Mouse (Mus musculus): ENCODE results near the gene Pde2a. TPM values are rescaled to one million over a fixed set of nuclear protein-coding genes. Genes with fewer than 3 reads are reported as not detected.

Pde2a gene
- 100 to 1,000 TPM; 300 to 318 TPM for total RNA-seq (2021)
- long read RNA-seq, experiment 1, full-length matches to known transcripts: 80 of 170 reads
- long read RNA-seq, experiment 1, partial matches to known transcripts: 53 of 170 reads
- long read RNA-seq, experiment 1, other reads (novel, unspliced or antisense): 37 of 170 reads
- long read RNA-seq, experiment 2, full-length matches to known transcripts: 154 of 290 reads
- long read RNA-seq, experiment 2, partial matches to known transcripts: 91 of 290 reads
- long read RNA-seq, experiment 2, other reads (novel, unspliced or antisense): 45 of 290 reads

DNA sequence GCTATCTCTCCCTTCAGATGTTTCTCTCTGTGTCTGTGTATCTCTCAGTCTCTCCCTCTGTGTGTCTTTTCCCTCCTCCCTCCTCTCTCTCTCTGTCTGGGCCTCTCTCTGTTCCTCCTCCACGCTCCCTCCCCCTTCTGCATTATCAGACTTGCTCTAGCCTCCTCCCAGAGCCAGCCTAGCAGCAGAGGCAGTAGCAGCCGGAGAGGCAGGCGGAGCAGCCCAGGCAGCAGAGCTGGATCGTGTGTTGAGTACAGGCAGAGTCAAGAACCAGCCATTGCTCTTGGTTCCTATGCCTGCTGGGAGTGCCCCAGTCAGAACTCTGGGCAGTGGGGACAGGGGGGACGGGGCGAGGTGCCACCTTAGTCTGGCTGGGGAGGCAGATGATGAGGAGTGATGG is at the start of gene Pde2a:
Gene Pde2a, plus strand, starts transcription at position 163 of the 400 bp plus-strand sequence.
- DNase-seq (ENCODE audit: low spot score in 2 of 2): peak; percentile 82 to 90
- Histone ChIP-seq H3K4me3 (peak within 1 kb of the TSS; percentile 69), H3K27ac (peak within 1 kb of the TSS; percentile 95)
- TF ChIP-seq CTCF (conservative IDR thresholded peaks at IDR 0.05): no peak

DNA sequence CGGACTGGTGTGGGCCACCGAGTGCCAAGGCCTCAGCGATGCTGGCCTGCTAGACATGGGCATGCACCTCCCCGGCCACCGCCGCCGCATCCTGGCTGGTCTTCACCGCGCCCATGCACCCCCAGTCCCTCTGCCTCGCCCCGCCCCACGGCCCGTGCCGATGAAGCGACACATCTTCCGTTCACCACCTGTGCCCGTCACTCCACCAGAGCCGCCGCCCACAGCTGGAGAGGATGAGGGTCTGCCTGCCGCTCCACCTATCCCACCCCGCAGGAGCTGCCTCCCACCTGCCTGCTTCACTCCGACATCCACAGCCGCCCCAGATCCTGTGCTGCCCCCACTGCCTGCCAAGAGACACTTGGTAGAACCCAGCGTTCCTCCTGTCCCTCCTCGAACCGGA is 48.4 kb upstream of the Pde2a start:
- TF ChIP-seq CTCF (conservative IDR thresholded peaks at IDR 0.05): no peak
- H3K4me3 ChIP-seq: no peak overlapping the region
- DNase-seq (ENCODE audit: low spot score in 2 of 2): no peak
- no peak overlapping the region for H3K27ac ChIP-seq

DNA sequence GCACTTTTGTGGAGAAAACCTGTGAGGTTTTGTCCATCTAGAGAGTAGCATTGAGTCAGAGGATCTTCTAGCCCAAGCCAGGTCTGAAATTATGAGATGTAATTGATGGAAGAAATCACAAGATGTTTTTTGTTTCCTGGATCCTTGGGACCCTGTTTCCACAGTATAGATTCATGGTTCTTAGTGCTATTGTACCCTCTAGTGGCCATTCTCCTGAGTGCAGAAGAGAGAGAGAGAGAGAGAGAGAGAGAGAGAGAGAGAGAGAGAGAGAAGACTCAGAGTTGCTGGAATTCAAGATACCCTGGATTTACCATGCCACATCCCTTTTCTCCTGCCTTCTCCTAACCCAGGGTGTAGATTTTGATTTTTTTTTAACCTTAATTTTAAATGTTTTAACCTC is 47.3 kb upstream of the Pde2a start:
- DNase-seq (ENCODE audit: low spot score in 2 of 2): peak; percentile 35 to 68
- Histone ChIP-seq H3K4me3 (no peak overlapping the region), H3K27ac (no peak overlapping the region)
- TF ChIP-seq CTCF (conservative IDR thresholded peaks at IDR 0.05): peak; percentile 80

DNA sequence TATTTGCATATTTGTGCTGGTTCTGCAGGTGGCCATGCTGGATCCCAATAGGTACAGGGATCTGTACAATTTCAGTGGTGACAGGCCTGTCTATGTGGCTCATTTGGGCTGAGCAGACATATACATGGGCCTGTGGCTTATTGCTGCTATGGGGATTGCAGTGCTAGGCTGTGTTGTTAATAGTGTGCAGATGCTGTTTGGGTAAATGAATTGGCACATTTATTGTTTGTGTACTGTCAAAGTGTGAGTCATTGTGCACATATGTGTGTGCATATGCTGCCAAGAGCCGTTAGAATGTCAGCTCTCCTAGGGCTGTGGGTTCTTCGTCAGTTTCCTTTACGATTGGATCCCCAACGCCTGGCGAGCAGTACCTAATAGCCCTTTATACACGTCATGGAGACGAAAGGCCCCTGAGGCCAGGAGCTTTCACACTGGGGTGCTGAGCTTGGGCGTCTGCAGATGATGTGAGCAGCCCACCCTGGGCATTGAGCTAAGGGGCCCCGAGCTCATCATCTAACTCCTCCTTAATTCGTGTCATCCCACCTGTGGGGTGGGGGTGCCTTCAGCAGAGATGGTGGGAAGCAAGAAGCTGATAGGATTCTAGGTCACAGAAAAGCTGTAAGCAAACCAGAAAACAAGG is 44.7 kb upstream of the Pde2a start:
- peak; percentile 26 to 36 for DNase-seq (ENCODE audit: low spot score in 2 of 2)
- Histone ChIP-seq H3K27ac (no peak overlapping the region), H3K4me3 (no peak overlapping the region)
- TF ChIP-seq CTCF (conservative IDR thresholded peaks at IDR 0.05): no peak

DNA sequence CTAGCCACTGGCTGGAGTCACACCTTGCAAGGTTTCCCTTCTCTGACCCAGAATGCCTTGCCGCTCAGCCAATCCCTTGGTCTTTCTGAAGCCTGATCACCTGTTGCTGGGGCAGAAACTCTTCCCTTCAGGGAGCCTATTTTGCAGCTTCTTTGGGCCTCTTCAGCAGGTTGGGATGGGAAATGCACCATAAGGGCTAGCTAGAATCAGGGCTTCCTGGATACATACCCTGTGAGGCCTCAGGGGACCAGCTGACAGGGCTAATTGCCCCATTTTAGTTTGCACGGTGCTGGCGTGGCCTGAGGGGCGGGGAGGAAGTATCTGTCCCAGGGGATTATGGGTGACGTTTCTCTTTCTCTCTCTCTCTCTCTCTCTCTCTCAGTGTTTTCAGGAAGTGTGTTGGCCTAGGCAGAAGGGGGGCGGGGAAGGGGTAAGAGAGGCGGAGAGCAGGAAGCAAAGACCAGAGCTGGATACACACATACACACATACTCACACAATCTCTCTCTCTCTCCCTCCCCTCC is 43.7 kb upstream of the Pde2a start:
- no peak for DNase-seq (ENCODE audit: low spot score in 2 of 2)
- Histone ChIP-seq H3K27ac (peak overlapping the region; percentile 59), H3K4me3 (no peak overlapping the region)
- no peak for TF ChIP-seq CTCF (conservative IDR thresholded peaks at IDR 0.05)

DNA sequence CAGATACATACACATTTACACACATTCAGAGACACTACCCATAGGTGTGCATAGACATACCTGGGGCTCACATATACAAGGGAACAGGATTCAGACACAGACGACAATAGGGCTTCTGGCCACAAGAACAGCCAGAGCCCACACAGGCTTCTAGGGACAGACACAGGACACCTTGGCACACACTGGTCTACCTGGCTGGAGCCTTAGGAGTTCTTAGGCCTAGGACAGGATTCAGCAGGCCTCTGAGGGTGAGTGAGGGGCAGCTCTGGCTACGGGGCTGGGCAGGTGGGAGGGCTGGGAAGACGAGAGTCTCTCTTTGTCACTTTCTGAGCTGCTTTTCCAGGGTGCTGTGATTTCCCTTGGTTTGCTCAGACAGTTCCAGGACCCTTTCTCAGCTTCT is 43.2 kb upstream of the Pde2a start:
- no peak for TF ChIP-seq CTCF (conservative IDR thresholded peaks at IDR 0.05)
- DNase-seq (ENCODE audit: low spot score in 2 of 2): no peak
- peak overlapping the region; percentile 59 for H3K27ac ChIP-seq
- H3K4me3 ChIP-seq: peak overlapping the region; percentile 18; the same call in 1 of the 2 replicates

DNA sequence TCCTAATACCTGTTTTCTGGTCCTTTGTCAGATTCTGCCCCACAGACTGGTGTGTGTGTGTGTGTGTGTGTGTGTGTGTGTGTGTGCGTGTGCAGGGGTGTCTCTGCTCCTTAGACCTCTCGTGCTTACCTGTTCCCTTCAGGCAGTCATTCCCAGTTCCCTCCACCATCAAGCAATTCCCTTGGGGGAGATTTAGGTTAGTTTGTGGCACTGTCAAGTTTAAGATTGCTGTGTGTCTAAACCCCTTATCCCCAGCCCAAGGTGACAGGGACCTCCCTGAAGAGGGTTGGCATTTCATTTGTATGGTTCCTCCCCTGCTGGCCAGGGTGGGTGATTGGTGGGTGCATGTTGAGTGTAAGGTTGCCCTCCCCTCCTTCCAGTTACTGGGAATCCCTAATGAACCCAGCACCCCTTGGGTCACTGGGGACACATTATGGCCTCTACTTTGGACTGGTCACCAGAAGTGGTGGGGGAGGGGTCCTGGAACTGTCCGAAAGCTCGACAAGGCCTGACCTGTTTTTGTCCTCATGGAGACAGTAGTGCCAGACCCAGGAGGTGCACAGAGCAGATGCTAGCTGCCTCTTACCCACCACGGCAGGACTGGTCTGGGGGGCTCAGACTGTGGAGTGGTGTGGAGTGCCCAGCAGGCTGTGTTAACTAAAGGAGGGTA is 42.6 kb upstream of the Pde2a start:
- no peak overlapping the region for H3K27ac ChIP-seq
- TF ChIP-seq CTCF (conservative IDR thresholded peaks at IDR 0.05): no peak
- H3K4me3 ChIP-seq: no peak overlapping the region
- no peak for DNase-seq (ENCODE audit: low spot score in 2 of 2)

DNA sequence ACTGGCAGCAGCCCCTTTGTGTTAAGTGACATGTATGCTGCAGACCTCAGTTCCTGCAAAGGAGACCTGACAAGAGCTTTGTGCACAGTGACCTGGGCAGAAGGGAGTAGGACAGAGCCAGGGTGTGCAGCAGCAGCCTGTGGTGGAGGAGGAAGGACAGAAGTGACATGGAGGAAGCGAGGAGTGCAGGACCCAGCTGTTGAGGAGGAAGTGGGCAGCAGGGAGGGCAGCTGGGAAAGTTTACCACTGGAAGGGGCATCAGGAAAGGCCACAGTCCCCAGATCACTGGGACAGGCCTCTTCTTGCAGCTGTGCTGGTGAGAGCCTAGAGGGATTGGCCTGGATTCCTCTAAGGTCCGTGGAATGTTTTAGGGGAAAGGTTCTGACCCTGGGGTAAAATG is 41.8 kb upstream of the Pde2a start:
- no peak for DNase-seq (ENCODE audit: low spot score in 2 of 2)
- H3K27ac ChIP-seq: no peak overlapping the region
- no peak for TF ChIP-seq CTCF (conservative IDR thresholded peaks at IDR 0.05)
- no peak overlapping the region for H3K4me3 ChIP-seq

DNA sequence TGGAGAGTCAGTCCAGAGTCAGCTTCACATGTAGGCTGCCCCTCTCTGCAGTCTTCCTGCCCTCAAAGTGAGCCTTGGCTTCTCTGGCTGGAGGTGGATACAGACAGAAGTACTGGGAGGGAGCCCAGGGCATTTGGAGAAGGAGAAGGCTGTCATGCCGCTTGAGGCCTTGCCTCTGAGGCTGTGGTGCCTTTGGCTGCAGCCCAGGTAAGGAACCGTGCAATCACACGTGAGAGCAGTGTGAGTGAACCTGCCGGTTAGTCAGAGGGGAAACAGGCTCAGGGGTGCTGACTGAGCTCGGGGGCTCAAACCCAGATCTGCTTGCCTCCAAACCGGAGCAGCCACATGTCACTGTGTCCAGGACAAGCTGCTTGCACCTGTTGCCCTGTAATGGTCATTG is 40.0 kb upstream of the Pde2a start:
- Histone ChIP-seq H3K27ac (no peak overlapping the region), H3K4me3 (no peak overlapping the region)
- TF ChIP-seq CTCF (conservative IDR thresholded peaks at IDR 0.05): no peak
- no peak for DNase-seq (ENCODE audit: low spot score in 2 of 2)

DNA sequence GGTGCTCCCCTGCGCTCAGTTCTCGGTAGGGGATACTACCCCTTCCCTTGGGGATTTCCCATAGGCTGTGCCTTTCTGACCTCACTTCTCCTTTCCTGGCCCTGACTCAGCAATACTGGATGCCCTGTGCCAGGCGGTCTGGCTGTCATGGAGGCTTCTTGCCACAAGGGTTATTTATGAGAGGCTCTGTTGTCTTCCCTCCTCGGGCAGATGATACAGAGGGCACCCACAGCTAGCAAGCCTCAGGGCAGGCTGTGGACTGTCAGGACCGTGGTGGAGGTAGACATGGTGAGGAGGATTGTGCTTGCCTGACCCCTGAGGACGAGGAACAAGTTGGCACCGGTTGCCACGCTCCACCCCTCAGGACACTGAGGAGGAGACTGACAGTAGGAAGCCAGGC is 39.1 kb upstream of the Pde2a start:
- DNase-seq (ENCODE audit: low spot score in 2 of 2): no peak
- peak; percentile 60 for TF ChIP-seq CTCF (conservative IDR thresholded peaks at IDR 0.05)
- no peak overlapping the region for H3K4me3 ChIP-seq
- H3K27ac ChIP-seq: peak overlapping the region; percentile 53

DNA sequence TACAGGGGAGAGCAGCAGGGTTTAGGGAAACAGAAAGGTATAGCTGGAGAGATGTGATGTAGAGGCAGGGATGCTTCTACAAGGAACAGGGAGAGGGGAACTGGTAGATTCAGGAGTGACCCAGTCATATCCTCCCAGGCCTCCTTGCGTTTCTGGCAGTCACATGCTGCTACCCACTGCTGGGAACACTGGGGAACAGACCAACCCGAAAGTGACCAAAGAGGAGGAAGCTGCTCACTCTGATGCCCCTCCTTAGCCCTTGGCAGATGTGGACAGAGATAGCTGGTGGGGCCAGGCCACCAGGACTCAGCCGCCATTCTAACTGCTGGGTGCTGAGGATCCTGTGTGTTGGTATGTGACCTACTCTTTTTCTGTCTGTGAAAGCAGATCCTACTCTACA is 37.7 kb upstream of the Pde2a start:
- TF ChIP-seq CTCF (conservative IDR thresholded peaks at IDR 0.05): no peak
- Histone ChIP-seq H3K4me3 (no peak overlapping the region), H3K27ac (0 out of 2 replicates have a peak overlapping the region, but pooled peaks have one; percentile 10)
- DNase-seq (ENCODE audit: low spot score in 2 of 2): no peak

DNA sequence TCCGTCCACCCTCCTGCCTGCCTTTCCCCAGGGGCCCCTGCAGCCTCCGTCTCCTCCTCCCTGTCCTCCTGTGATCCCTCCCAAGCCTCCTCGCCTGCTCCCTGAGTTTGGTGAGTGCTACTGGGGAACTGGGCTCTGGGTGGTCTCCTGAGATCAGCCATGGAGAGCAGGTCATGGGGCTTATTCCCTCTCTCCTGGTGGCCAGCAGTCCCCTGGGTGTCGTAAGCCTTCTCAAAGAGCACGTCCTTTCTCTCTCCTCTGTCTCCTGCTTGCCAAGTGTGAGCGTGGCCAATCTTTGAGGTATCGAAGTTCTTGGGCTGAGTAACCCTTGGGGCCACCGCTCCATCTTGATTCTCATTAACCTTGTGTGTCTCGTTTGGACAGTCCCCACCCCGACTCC is 36.6 kb upstream of the Pde2a start:
- TF ChIP-seq CTCF (conservative IDR thresholded peaks at IDR 0.05): no peak
- H3K4me3 ChIP-seq: no peak overlapping the region
- H3K27ac ChIP-seq: peak overlapping the region; percentile 18; the same call in 1 of the 2 replicates
- no peak for DNase-seq (ENCODE audit: low spot score in 2 of 2)

DNA sequence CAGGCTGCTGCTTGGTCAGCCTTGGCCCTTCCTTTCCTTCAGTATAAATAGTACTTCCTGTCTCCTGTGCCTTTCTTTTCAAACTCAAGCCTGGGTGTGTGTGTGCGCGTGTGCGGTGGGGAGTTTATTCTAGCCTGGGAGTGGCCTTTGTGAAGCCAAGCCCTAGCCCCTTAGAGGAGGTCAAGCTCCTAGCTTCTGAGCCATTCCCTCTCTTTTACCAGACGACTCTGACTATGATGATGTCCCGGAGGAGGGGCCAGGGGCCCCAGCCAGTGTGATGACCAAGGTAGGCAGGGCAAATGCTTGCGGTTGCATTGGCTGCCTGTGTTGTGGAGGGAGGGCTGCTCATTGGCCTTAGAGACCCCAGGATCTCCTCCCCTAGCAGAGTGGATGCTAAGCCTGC is 36.2 kb upstream of the Pde2a start:
- Histone ChIP-seq H3K4me3 (no peak overlapping the region), H3K27ac (no peak overlapping the region)
- DNase-seq (ENCODE audit: low spot score in 2 of 2): no peak
- TF ChIP-seq CTCF (conservative IDR thresholded peaks at IDR 0.05): no peak
